Mouse (Mus musculus) thymus, adult 2 months (tissue): Measurements from ENCODE around the gene Bach2.

ENCODE experiments used
- CTCF ChIP-seq: fragments of 200-500 bp; IDR thresholded peaks from 2 replicates; pipeline ENCODE4 v1.5.1; 2012; ENCODE audit warnings: mild to moderate bottlenecking, control low read depth, low read length, moderate library complexity, borderline replicate concordance; ENCODE audit not compliant: control insufficient read depth, poor library complexity, insufficient read depth; ENCODE audit errors: extremely low read depth
- POLR2A ChIP-seq: fragments of 200-500 bp; IDR thresholded peaks from 2 replicates; pipeline ENCODE4 v1.6.1; 2012; ENCODE audit warnings: mild to moderate bottlenecking, low read length, control low read depth, moderate library complexity; ENCODE audit not compliant: control insufficient read depth, poor library complexity, insufficient read depth; ENCODE audit errors: extremely low read depth

- TF ChIP-seq CTCF = no peak
- no peak for TF ChIP-seq POLR2A
Measured at GRCm38 (mm10) chr4:32242122-32242615, 3.6 kb downstream of the Bach2 start.
